Mouse (Mus musculus): ENCODE data around the gene Art1.

GRCm38 (mm10) chr7:102104126-102104525 is 2.6 kb downstream of the Art1 start:
- TF ChIP-seq CTCF (IDR thresholded peaks at IDR 0.05; ENCODE audit: extremely low read depth, insufficient read depth, low read length), result no peak
- no peak for TF ChIP-seq POLR2A (IDR thresholded peaks at IDR 0.05; ENCODE audit: extremely low read depth, insufficient read depth, low read length)
